In genomic region chr1:88310349-88310748, GRCm38 (mm10) we compare ENCODE assay signal across 21 mouse cellular contexts. TPM values are rescaled to one million over a fixed set of nuclear protein-coding genes. Genes with fewer than 3 reads are reported as not detected.
DNase-seq lines count a peak whose midpoint lies in the region; ATAC-seq and TF ChIP-seq lines count a peak whose summit lies in the region.
"Had no signal": no experiment of that assay in that cellular context is flagged by ENCODE, and none has a peak within 500 bp of the region (broad histone marks: within the 10 kb centered on the region; RNA-seq: fewer than 3 reads in every experiment).

No protein-coding gene starts in this region.

- 63% methylated on average over 3 of the region's 3 CpGs for WGBS in heart, embryonic 10.5 days
- WGBS in lung, postnatal 0 days, result 62% methylated on average over 3 of the region's 3 CpGs

- no peak for TF ChIP-seq EP300 in lung, postnatal 0 days (IDR thresholded peaks at IDR 0.05)
- TF ChIP-seq EP300 in MEL (IDR thresholded peaks at IDR 0.05; ENCODE audit: low read depth in 1 of 2, low read length in 2 of 2), result no peak

- ATAC-seq in lung, postnatal 0 days, result peak; percentile 29; the same call in 1 of the 2 replicates
- ATAC-seq in megakaryocyte progenitor cell, adult 5-6 weeks (replicated peaks; ENCODE audit: poor library complexity), result 0 out of 2 replicates have a peak, but pooled peaks have one; percentile 16
- ATAC-seq: inflammation-experienced regulatory T-cells, adult 6 months had no signal

- no peak overlapping the region for H3K27ac ChIP-seq in heart, embryonic 10.5 days
- H3K27ac ChIP-seq in lung, postnatal 0 days (ENCODE audit: low read length), result no peak overlapping the region
- H3K27ac ChIP-seq in MEL (ENCODE audit: control insufficient read depth, low read depth, low read length), result no peak overlapping the region
- H3K27ac ChIP-seq: kidney, embryonic 15.5 days; left cerebral cortex, adult 2 months; limb, embryonic 12.5 days; midbrain, embryonic 10.5 days had no signal

- no peaks in the 10 kb centered on the region for H3K4me1 ChIP-seq in heart, embryonic 10.5 days
- no peaks in the 10 kb centered on the region for H3K4me1 ChIP-seq in lung, postnatal 0 days (ENCODE audit: insufficient read depth, low read depth, low read length)
- H3K4me1 ChIP-seq in MEL (ENCODE audit: control insufficient read depth in 1 of 2, insufficient read depth in 2 of 2, low read length in 2 of 2), result no peaks in the 10 kb centered on the region
- H3K4me1 ChIP-seq: kidney, embryonic 15.5 days; limb, embryonic 12.5 days had no signal

- H3K79me2 ChIP-seq in MEL (ENCODE audit: control insufficient read depth, insufficient read depth, low read length, poor library complexity), result no peaks in the 10 kb centered on the region

- H3K9ac ChIP-seq in lung, postnatal 0 days (replicated peaks; ENCODE audit: low read depth), result no peak overlapping the region
- H3K9ac ChIP-seq in MEL (ENCODE audit: control insufficient read depth, low read depth, low read length, poor library complexity, severe bottlenecking), result no peak overlapping the region
- H3K9ac ChIP-seq: kidney, embryonic 15.5 days; limb, embryonic 12.5 days had no signal

- H3K36me3 ChIP-seq in heart, embryonic 10.5 days, result no peaks in the 10 kb centered on the region
- H3K36me3 ChIP-seq in lung, postnatal 0 days (ENCODE audit: insufficient read depth, low read length), result no peaks in the 10 kb centered on the region
- no peaks in the 10 kb centered on the region for H3K36me3 ChIP-seq in MEL (ENCODE audit: control insufficient read depth in 1 of 2, insufficient read depth in 2 of 2, low read length in 2 of 2)
- H3K36me3 ChIP-seq: kidney, embryonic 15.5 days; limb, embryonic 12.5 days; midbrain, embryonic 10.5 days had no signal

- TF ChIP-seq POLR2A in MEL (IDR thresholded peaks at IDR 0.05; ENCODE audit: control insufficient read depth in 1 of 2, insufficient read depth in 1 of 2, low read depth in 1 of 2, low read length in 2 of 2, poor library complexity in 1 of 2), result no peak

- no peaks in the 10 kb centered on the region for H3K27me3 ChIP-seq in heart, embryonic 10.5 days (ENCODE audit: insufficient read depth, poor library complexity, severe bottlenecking)
- no peaks in the 10 kb centered on the region for H3K27me3 ChIP-seq in lung, postnatal 0 days (replicated peaks; ENCODE audit: insufficient read depth, low read length)
- no peaks in the 10 kb centered on the region for H3K27me3 ChIP-seq in MEL (ENCODE audit: control insufficient read depth in 1 of 2, insufficient read depth in 2 of 2, low read length in 2 of 2)
- H3K27me3 ChIP-seq: kidney, embryonic 15.5 days; limb, embryonic 12.5 days had no signal

- no peak for TF ChIP-seq RAD21 in MEL (IDR thresholded peaks at IDR 0.05; ENCODE audit: low read depth, low read length)

- TF ChIP-seq CTCF in lung, postnatal 0 days (IDR thresholded peaks at IDR 0.05), result no peak
- TF ChIP-seq CTCF in MEL (IDR thresholded peaks at IDR 0.05 in 2 of 3, conservative IDR thresholded peaks at IDR 0.05 in 1 of 3; ENCODE audit: control insufficient read depth in 1 of 3, insufficient read depth in 1 of 3, low read depth in 2 of 3, low read length in 3 of 3, poor library complexity in 1 of 3, severe bottlenecking in 1 of 3), result no peak

- peaks cover 50% of the 10 kb centered on the region for H3K9me3 ChIP-seq in heart, embryonic 10.5 days
- H3K9me3 ChIP-seq in lung, postnatal 0 days (ENCODE audit: low read length), result peaks cover 14% of the 10 kb centered on the region
- no peaks in the 10 kb centered on the region for H3K9me3 ChIP-seq in MEL (replicated peaks; ENCODE audit: insufficient read depth, low read length)

- H3K4me2 ChIP-seq in lung, postnatal 0 days (replicated peaks; ENCODE audit: low read depth, low read length), result no peak overlapping the region
- H3K4me2 ChIP-seq: heart, embryonic 11.5 days; kidney, embryonic 15.5 days; limb, embryonic 12.5 days had no signal

- H3K4me3 ChIP-seq in heart, embryonic 10.5 days, result no peak overlapping the region
- no peak overlapping the region for H3K4me3 ChIP-seq in lung, postnatal 0 days (ENCODE audit: low read depth, low read length)
- H3K4me3 ChIP-seq in MEL (ENCODE audit: control insufficient read depth in 1 of 2, insufficient read depth in 1 of 2, low read depth in 2 of 2, low read length in 2 of 2), result no peak overlapping the region
- H3K4me3 ChIP-seq: kidney, embryonic 15.5 days; left cerebral cortex, adult 2 months; limb, embryonic 12.5 days; midbrain, embryonic 10.5 days had no signal

- DNase-seq in heart, adult 11 months, result peak; percentile 79
- DNase-seq in heart, embryonic 10.5 days (ENCODE audit: low spot score), result no peak
- peak; percentile 15 for DNase-seq in lung, postnatal 0 days (ENCODE audit: low spot score)
- DNase-seq in lung, adult 18-20 months, result no peak
- DNase-seq in MEL (ENCODE audit: low read depth, low spot score), result peak; percentile 7
- DNase-seq in layer of hippocampus, adult 11-12 months (ENCODE audit: low spot score), result no peak
- DNase-seq: cerebellum, adult 11-12 months; gastrocnemius, postnatal 14 days; heart, postnatal 36 days; lung, postnatal 10 days; thymus, postnatal 25 days had no signal

TF ChIP-seq in MEL, 35 proteins besides CTCF, POLR2A, EP300 and RAD21:
- TF ChIP-seq CHD2 (IDR thresholded peaks at IDR 0.05; ENCODE audit: low read length) (no peak), ZC3H11A (IDR thresholded peaks at IDR 0.05; ENCODE audit: low read depth, low read length) (no peak), RCOR1 (IDR thresholded peaks at IDR 0.05; ENCODE audit: low read depth, low read length) (no peak), TAL1 (IDR thresholded peaks at IDR 0.05; ENCODE audit: low read length) (no peak)

RNA-seq across cellular contexts. Expression of gene Trpm8, which starts 32.9 kb away (rescaled TPM):
- polyA plus RNA-seq in heart, embryonic 10.5 days (2016; fragmentation: Nextera tagmentation; extraction: Ambion mirVana), result 0.11 and 0.15 TPM in 2 replicates
- 0.05 TPM in 1 of 2 replicates, not detected in the other for polyA plus RNA-seq in lung, postnatal 0 days (2015; fragmentation: Nextera tagmentation; extraction: Ambion mirVana)
- total RNA-seq in MEL (2012; rRNA removed), result not detected in 2 replicates
- not detected for polyA plus RNA-seq in MEL (2012; ENCODE audit: insufficient read depth in 1 of 2, insufficient read length in 2 of 2, low read depth in 1 of 2, low replicate concordance in 2 of 2, missing spikeins in 1 of 2)
- not detected in 2 replicates for total RNA-seq in megakaryocyte progenitor cell, adult 5-6 weeks (2015)
- not detected in 2 replicates for total RNA-seq in megakaryocyte progenitor cell, adult 5-6 weeks (2017)
- total RNA-seq: common myeloid progenitor, adult 5-6 weeks; gastrocnemius, postnatal 14 days; heart, postnatal 36 days had no signal
- polyA plus RNA-seq: inflammation-experienced regulatory T-cells, adult 6 months; kidney, embryonic 15.5 days; limb, embryonic 12.5 days; midbrain, embryonic 10.5 days; small intestine, adult 2 months; stomach, embryonic 16.5 days had no signal

RNA-seq across cellular contexts. Expression of gene Hjurp, which starts 32.9 kb away (rescaled TPM):
- 143 and 155 TPM in 2 replicates for polyA plus RNA-seq in heart, embryonic 10.5 days (2016; fragmentation: Nextera tagmentation; extraction: Ambion mirVana)
- 21.9 and 26.0 TPM in 2 replicates for polyA plus RNA-seq in lung, postnatal 0 days (2015; fragmentation: Nextera tagmentation; extraction: Ambion mirVana)
- 58.6 and 59.4 TPM in 2 replicates for total RNA-seq in MEL (2012; rRNA removed)
- polyA plus RNA-seq in MEL (2012; ENCODE audit: insufficient read depth in 1 of 2, insufficient read length in 2 of 2, low read depth in 1 of 2, low replicate concordance in 2 of 2, missing spikeins in 1 of 2), result 100 to 1,000 TPM in 1 of 2 experiments, 10 to 100 TPM in 1; 76.3 to 103 TPM
- 104 and 106 TPM in 2 replicates for total RNA-seq in megakaryocyte progenitor cell, adult 5-6 weeks (2015)
- total RNA-seq in megakaryocyte progenitor cell, adult 5-6 weeks (2017), result 156 and 189 TPM in 2 replicates

Comparison
In these comparisons a context has a peak if more than half of its experiments do, and no peak if none do; other contexts are left out.
1. DNase-seq: peak in heart, adult 11 months (single experiment), lung, postnatal 0 days (single experiment) and MEL (single experiment); none in heart, embryonic 10.5 days (single experiment), lung, adult 18-20 months (0 of 2) and layer of hippocampus, adult 11-12 months (single experiment).